Mouse (Mus musculus) hindbrain, postnatal 0 days (tissue): ENCODE measurements around the gene Gys1. TPM values are rescaled to one million over a fixed set of nuclear protein-coding genes. Genes with fewer than 3 reads are reported as not detected.

Experiments used
- ATAC-seq: fragments of 200-750 bp; cut with Nextera tagmentation; 2 replicates; pipeline ENCODE4 v1.8.0; 2017; ENCODE audit warnings: mild to moderate bottlenecking, moderate TSS enrichment, moderate library complexity
- DNase-seq: peaks from one replicate; pipeline ENCODE4 v3.0.0-alpha.2; 2015; ENCODE audit warnings: low spot score
- H3K27ac ChIP-seq: fragments of 300-500 bp; sonication (generic); 2 replicates; pipeline ENCODE4 v1.5.1; 2014; ENCODE audit warnings: mild to moderate bottlenecking
- H3K27me3 ChIP-seq: fragments of 300-500 bp; sonication (generic); 2 replicates; pipeline ENCODE4 v1.6.1; 2014; ENCODE audit warnings: low read length, mixed read lengths; ENCODE audit not compliant: insufficient read depth
- H3K36me3 ChIP-seq: fragments of 300-500 bp; sonication (generic); 2 replicates; pipeline ENCODE4 v1.6.1; 2014; ENCODE audit warnings: low read length, mixed read lengths; ENCODE audit not compliant: insufficient read depth
- H3K4me1 ChIP-seq: fragments of 300-500 bp; sonication (generic); 2 replicates; pipeline ENCODE4 v1.6.1; 2014; ENCODE audit warnings: antibody characterized with exemption, low read length, mixed read lengths; ENCODE audit not compliant: insufficient read depth
- H3K4me2 ChIP-seq: fragments of 300-500 bp; sonication (generic); 2 replicates; pipeline ENCODE4 v1.6.1; 2014; ENCODE audit warnings: low read depth, mild to moderate bottlenecking, low read length, moderate library complexity, mixed read lengths
- H3K4me3 ChIP-seq: fragments of 300-500 bp; sonication (generic); 2 replicates; pipeline ENCODE4 v1.5.1; 2014; ENCODE audit warnings: low read length
- H3K9ac ChIP-seq: fragments of 300-500 bp; sonication (generic); replicated peaks from 2 replicates; pipeline ENCODE4 v1.6.1; 2014; ENCODE audit warnings: mild to moderate bottlenecking, low read length, moderate library complexity, mixed read lengths
- H3K9me3 ChIP-seq: fragments of 300-500 bp; sonication (generic); 2 replicates; pipeline ENCODE4 v1.6.1; 2016; ENCODE audit warnings: low read length, mixed read lengths
- CTCF ChIP-seq: IDR thresholded peaks from 2 replicates; pipeline ENCODE4 v1.5.1; 2016; ENCODE audit warnings: antibody characterized with exemption, control low read depth, low read depth
- WGBS: fragments of 180-500 bp; shearing (Covaris S2); extraction: QIAGEN DNeasy Blood & Tissue Kit; methylation state at CpG from one replicate; pipeline ENCODE4 v1.1.7; 2014; 5-methylcytosine and 5-hydroxymethylcytosine counted together
- polyA plus RNA-seq: library from polyadenylated mRNA; unstranded; fragments of >200 nt; fragmentation: Nextera tagmentation; extraction: Ambion mirVana; gene quantifications from 2 replicates; pipeline ENCODE4 v1.2.1, GENCODE M21; 2015
- total RNA-seq: library from RNA; depleted of rRNA; stranded (reverse); fragments of >200 nt; gene quantifications from 2 replicates; pipeline ENCODE4 v1.2.3, GENCODE M21; 2014

Gys1 gene
- total and polyA plus RNA-seq, 2 experiments from 2014 or later = 16.4 to 22.4 TPM

DNA sequence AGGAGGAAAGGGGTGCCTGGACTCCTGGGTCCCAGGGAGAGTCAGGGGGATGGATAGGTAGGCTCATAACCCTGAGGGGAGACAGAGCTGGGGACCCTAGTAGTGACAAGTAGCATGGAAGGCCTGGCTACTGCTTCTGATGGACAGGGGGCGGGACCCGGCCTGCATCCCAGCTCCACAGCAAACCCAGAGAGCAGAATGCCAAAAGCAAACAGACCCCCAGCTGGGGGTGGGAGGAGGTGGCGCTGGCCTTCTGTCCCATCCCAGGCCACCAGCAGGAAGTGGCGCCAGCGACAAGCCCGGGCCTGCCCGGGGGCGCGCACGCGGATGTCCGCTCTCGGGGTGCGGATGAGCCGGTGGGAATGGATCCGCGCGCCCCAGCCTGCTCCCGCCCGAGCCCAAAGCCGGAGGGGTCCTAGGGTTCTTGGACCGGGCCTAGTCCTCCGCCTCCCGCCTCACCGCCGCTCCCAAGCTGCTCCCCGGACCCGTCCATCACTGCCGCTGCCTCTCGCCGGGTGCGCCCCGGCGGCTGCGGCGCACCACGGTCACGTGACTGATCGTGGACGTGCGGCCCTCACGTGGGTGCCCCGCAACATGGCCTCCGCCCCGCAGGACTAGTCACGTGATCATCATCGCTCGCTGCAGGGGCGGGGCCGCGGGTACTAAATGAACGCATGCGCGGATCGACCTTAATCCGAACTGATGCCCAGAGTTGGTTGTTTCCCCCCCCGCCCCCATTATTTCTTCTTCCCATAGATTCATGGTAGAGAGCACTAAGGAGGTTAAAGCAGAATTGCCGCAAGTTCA is 31.8 kb downstream of the Gys1 start, which contains the start of gene Bax:
TSS of gene Bax (minus strand) at position 616 of the 807 bp plus-strand sequence.
- ATAC-seq = peak; percentile 86

DNA sequence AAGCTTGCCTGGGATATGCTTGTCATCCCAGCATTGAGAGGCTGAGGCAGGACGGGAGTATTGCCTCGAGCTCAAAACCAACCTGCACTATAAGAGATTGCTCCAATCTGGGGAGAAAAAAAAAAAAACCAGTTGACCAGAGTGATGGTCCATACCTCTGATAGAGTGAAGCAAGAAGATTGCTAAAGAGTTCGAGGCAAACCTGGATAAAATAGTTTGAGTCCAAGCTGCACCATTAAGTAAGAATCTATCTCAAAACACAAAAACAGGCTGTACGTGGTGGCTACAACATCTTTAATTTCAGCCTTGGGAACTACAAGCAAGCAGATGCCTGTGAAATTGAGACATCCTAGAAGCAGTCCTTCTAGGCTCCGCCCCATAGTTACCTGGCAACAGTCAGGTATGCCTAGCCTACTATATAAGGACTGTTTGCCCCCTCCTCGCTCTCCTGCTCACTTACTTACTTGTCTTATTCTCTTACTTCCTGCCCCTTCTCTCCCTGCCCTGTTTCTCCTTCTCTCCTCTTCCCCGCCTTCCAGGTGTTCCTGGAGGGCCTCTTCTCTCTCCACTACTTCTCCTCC is 32.5 kb downstream of the Gys1 start:
- Histone ChIP-seq H3K36me3 (peaks cover 13% of the 10 kb centered on the region), H3K27me3 (no peaks in the 10 kb centered on the region), H3K27ac (no peak overlapping the region), H3K4me2 (peak overlapping the region; percentile 93), H3K9ac (peak overlapping the region; percentile 81; the same call in 1 of the 2 replicates), H3K4me3 (peak overlapping the region; percentile 69), H3K9me3 (no peaks in the 10 kb centered on the region), H3K4me1 (peaks cover 8% of the 10 kb centered on the region)
- WGBS = 37% methylated on average over 7 of the region's 7 CpGs
- no peak for ATAC-seq
- no peak for DNase-seq
- TF ChIP-seq CTCF = no peak

More for the DNA sequence above, 31.8 kb downstream of the Gys1 start, which contains the start of gene Bax:
- WGBS = under 1% methylated on average over 54 of the region's 58 CpGs
- peaks cover 8% of the 10 kb centered on the region for H3K4me1 ChIP-seq
- DNase-seq = peak; percentile 99
- peak within 1 kb of the TSS; percentile 93 for H3K4me2 ChIP-seq
- peak within 1 kb of the TSS; percentile 81 for H3K9ac ChIP-seq
- no peaks in the 10 kb centered on the region for H3K9me3 ChIP-seq
- H3K36me3 ChIP-seq = peaks cover 13% of the 10 kb centered on the region
- no peaks in the 10 kb centered on the region for H3K27me3 ChIP-seq
- peak within 1 kb of the TSS; percentile 76 for H3K27ac ChIP-seq
- peak within 1 kb of the TSS; percentile 69 for H3K4me3 ChIP-seq
- TF ChIP-seq CTCF = peak; percentile 36; the same call in 1 of the 2 replicates

DNA sequence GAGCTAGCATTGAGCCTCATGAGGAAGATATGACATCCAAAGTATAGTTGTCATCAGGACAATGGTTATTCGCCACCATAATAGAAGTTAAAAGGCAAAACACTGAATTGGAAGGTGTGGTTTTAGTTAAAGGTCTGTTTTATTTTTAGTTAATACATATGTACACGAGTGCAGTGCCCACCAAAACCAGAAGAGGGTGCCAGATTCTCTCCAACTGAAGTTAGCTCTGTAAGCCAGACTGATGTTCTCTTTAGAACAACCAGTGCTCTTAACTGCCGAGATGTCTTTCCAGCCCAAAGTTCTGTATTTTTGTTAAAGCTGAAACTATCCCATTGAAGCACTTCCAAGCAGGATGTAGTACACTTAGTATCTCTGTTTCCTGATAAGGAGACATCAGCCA is 36.2 kb downstream of the Gys1 start:
- DNase-seq = peak; percentile 89

DNA sequence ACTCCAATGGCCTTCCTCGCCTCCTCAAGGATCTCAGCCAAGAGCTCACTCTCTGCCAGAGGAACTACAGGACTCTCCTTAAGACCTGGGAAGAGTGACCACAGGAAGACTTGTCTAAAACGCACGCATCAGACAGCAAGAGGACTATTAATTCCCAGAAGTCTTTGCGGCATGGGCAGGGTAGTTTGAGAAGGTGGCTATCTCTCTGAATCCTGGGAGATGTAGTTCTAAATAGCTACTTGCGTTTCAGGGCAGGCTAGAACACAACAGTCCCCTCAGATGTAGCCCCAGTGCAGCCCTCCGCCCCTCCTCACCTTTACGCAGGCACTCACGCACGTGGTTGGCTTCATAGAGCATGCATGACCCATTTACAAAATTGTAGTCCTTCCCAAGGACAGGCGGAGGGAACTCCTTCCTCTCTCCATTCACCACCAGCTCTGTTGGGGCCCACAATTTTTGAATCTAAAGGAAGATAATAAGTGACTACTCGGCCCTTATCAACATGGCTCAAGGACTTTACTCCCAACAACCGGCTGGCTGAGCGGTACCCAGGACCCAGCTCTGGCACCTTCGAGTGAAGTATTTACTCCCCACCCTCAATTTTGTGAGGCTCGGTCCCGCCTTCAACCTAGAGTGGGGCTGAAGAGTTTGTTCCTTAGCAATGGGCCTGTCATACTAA is 40.8 kb downstream of the Gys1 start:
- no peaks in the 10 kb centered on the region for H3K36me3 ChIP-seq
- no peaks in the 10 kb centered on the region for H3K27me3 ChIP-seq
- no peak overlapping the region for H3K9ac ChIP-seq
- 75% methylated on average over 16 of the region's 16 CpGs for WGBS
- ATAC-seq (no peak), DNase-seq (peak; percentile 14)
- peak overlapping the region; percentile 29; the same call in 1 of the 2 replicates for H3K4me2 ChIP-seq
- TF ChIP-seq CTCF = no peak
- no peaks in the 10 kb centered on the region for H3K4me1 ChIP-seq
- no peaks in the 10 kb centered on the region for H3K9me3 ChIP-seq
- no peak overlapping the region for H3K4me3 ChIP-seq
- H3K27ac ChIP-seq = no peak overlapping the region

More for the DNA sequence above, 36.2 kb downstream of the Gys1 start:
- ATAC-seq = no peak
- H3K27me3 ChIP-seq = no peaks in the 10 kb centered on the region
- H3K4me2 ChIP-seq = no peak overlapping the region
- no peak overlapping the region for H3K9ac ChIP-seq
- H3K9me3 ChIP-seq = no peaks in the 10 kb centered on the region
- TF ChIP-seq CTCF = peak; percentile 80
- H3K4me3 ChIP-seq = no peak overlapping the region
- no peaks in the 10 kb centered on the region for H3K36me3 ChIP-seq
- H3K4me1 ChIP-seq = peaks cover 3% of the 10 kb centered on the region
- H3K27ac ChIP-seq = no peak overlapping the region
- 7% methylated on average over 3 of the region's 3 CpGs for WGBS

DNA sequence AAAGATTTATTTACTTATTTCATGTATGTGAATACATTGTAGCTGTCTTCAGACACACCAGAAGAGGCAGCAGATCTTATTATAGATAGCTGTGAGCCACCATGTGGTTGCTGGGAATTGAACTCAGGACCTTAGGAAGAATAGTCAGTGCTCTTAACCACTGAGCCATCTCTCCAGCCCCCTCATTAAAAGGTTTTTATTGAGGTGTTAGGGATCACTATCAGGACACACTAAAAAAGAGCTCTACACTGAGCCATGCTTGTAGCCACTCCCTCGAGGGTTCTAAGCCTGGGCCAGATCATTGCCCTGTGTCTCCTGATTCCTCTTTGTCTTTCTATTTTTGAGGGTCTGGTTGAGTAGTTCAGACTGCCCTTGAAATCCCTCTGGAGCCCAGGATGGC is 41.8 kb downstream of the Gys1 start:
- no peaks in the 10 kb centered on the region for H3K36me3 ChIP-seq
- DNase-seq (no peak), ATAC-seq (no peak)
- H3K4me3 ChIP-seq = no peak overlapping the region
- H3K27ac ChIP-seq = no peak overlapping the region
- no peaks in the 10 kb centered on the region for H3K9me3 ChIP-seq
- TF ChIP-seq CTCF = no peak
- WGBS = 52% methylated on average over 1 of the region's 1 CpGs
- H3K9ac ChIP-seq = no peak overlapping the region
- H3K4me2 ChIP-seq = no peak overlapping the region
- H3K4me1 ChIP-seq = no peaks in the 10 kb centered on the region
- no peaks in the 10 kb centered on the region for H3K27me3 ChIP-seq

DNA sequence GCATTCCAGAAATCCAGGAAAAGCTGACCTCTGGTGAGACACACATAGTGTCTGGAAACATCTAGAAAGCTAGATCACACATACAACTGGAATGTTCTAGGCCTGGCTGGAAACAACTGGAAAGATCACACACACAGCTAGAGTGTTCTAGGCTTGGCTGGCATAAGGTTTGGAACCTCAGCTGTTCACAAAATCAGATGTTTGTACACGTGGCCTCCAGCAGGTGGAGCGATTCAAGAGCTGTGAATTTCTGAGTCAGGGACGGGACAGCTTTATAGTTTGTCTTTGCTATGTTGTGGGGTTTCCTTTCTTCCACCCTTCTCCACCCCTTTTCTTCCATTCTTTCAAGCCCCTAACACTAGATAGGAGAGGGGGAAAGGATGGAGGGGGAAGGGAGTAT is 42.4 kb downstream of the Gys1 start:
- WGBS = 7% methylated on average over 3 of the region's 3 CpGs
- ATAC-seq = peak; percentile 50; the same call in 1 of the 2 replicates

More for the DNA sequence above, 42.4 kb downstream of the Gys1 start:
- Histone ChIP-seq H3K4me3 (no peak overlapping the region), H3K4me2 (no peak overlapping the region), H3K36me3 (no peaks in the 10 kb centered on the region), H3K27me3 (no peaks in the 10 kb centered on the region), H3K9me3 (no peaks in the 10 kb centered on the region), H3K27ac (no peak overlapping the region), H3K9ac (no peak overlapping the region), H3K4me1 (no peaks in the 10 kb centered on the region)
- peak; percentile 82 for DNase-seq
- TF ChIP-seq CTCF = peak; percentile 88
